Mouse (Mus musculus): ENCODE measurements at regions not wholly inside any gene's neighbourhood (a gene's known extent, or its start where the extent isn't known, plus 50 kb on each side); places are given as distances from the start of the nearest gene placed in this dataset.

DNA sequence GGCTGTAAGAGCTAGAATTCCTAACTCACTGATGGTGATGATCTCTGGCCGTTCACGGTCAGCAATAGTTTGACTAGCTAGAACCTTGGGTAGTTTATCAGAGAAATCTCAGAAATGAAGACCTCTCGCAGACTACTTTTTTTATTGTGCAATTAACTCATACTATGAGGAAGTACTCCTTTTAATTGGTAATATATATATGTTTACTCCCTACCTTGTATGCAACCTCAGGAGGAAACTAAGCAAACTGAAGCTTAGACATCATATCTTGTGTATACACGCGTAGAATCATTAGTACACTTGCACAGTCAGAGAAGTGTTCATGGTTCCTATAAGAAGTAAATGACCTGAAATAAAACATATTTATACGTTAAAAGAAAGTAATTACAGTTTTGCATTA is 157.2 kb downstream of the Gm11146 start:
- no peak for DNase-seq

DNA sequence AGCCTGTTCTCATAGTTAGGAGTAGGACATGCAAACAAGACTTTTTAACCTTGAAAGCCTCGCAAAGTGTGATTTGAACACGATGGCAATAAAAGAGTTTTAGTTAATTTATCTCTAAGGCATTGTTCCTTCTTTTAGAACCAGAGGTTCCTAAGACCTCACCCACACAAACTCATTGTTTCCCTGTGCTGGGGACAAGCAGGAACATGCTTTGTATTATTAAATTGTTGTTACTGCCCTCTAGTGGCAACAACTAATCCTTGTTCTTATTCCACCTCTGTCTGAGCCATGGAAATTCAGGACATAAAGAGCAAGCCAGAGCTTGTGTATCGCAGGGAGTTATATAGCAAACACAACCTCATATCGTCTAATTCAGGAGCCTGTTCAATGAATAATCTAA is 157.9 kb downstream of the Gm11146 start:
- DNase-seq, result peak; percentile 88

DNA sequence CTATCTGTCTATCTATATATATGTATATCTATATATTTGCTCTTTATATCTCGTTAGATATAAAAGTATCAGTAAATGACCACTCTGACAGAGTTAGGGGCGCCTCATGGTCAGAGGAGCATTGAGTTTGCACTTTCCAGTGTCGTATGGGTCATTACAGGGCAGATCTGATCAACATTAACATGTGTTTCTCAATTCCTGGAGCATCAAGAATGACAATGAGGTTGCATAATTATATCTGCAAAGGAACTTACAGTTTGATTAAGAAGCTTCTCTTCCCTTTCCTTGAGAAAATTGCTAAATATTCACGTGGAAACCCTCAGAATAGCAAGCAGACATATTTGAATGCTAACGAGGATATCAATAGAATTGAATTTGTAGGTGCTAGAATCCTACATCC is 158.6 kb downstream of the Gm11146 start:
- no peak for DNase-seq

DNA sequence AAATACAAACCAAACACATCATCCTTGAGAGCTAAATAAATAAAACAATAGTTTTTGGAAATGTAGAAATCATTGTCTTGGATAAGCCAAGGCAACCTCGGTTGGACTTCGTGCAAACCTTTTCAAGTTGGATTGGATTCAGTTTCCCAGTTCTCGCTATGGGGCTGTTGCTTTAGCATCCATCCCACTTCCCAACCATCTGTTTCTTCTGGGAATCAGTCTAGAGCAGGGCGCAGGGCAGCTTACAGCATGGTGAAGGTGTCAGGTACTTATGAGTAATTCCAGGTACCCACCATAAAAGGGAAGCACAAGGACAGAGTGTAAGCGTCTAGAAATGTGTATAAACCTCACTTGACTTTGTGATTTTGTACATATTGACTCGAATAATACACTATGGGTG is 159.0 kb downstream of the Gm11146 start:
- DNase-seq, result no peak

DNA sequence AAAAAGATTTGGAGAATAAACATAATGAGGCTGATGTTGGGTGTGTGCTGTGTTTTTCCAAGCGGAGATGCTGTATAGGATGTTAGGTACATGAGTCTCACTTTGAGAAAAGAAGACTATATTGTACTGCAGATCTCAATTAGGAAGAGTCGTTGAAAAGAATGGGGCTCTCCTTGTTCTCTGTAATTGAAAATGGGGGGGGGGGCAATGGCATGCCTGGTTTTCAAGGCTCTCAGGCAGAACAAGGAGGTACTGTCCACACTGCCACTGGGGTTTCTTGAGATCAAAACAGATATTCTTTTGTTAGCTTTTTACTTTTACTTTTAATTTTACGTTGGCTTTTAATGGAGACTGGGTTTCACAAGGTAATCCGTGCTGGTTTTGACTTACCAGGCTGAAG is 170.5 kb downstream of the Gm11146 start:
- DNase-seq, result no peak

DNA sequence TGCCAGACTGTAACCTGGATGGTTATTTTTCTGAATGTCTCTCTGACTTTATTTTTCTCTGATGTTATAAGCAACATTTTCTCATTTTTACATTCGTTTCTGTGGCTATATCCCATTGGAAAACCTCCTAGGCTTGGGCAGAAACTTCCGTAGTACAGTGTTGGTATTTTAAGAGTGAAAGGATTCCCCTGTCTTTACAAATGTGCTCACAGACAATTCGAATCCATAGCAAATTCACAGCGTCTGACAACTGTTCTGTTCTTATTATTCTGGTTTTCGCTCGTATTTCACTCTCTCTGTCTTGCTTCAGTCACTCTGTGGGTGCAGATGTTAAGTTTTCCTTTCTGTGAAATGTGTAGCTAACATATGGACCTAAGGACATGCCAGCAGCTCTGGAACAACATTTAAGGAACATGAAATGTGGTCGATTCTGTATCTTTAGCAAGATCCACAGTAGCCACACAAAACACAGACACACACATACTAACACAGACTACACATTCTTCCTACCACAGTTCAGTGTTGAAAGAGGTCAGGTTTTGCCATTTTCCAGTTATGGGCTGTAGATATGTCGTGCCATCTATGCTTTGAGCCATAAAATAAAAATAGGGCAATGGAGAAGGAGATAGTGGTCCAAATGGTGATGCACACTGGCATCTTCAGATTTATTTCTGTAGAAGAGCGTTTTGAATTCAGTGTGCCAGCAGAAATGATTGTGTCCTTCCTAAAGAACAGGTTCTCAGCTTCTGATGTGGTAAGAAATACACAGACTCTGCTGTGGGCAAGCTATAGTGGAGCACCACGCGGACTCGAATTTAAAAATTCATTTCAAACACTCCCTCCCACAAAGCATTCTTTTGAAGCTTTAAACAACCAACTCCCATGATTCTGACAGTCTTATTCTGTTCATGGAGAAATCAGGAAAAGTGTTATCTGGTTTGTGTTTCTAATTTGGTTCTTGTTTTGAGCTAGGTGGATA is 179.2 kb downstream of the Gm11146 start:
- DNase-seq, result no peak

DNA sequence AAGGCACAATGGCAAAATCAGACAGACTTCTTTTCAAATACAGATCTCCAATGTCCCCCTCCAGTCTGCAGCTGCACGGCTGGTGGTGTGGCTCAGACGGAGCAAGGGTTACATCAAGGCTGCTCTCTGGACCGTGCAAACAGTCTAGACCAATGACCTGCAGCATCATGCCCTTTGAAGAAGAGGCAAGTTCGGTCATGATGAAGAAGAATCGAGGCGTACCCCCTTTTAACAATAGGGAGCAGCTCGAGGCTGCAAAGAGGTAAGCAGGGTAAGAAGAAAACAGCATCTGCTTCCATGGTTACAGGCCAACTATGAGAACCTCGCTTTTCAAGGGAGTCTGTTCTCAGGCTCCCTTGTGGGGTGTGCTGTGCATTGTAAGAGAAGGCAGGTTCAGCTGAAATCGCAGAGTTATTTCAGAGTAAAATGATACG is 180.3 kb downstream of the Gm11146 start:
- DNase-seq, result peak; percentile 85

DNA sequence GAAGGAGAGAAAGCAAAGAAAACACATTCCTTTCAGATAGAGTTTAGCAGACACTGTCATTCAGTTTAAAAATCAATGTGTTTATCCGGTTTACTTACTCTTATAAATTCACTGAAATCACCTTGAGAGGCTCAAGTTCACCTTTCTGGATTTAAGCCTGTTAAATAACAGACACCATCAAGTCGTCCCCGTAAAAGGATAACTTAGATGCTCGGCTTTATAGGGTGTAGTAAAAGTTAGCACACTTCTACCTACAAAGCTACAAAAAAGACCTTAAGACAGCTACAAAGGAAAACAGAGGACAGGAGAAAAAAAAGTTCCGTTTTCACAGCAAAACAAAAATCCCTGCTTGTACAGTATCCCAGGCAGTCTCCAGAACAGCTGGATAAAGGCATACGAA is 180.9 kb downstream of the Gm11146 start:
- no peak for DNase-seq

DNA sequence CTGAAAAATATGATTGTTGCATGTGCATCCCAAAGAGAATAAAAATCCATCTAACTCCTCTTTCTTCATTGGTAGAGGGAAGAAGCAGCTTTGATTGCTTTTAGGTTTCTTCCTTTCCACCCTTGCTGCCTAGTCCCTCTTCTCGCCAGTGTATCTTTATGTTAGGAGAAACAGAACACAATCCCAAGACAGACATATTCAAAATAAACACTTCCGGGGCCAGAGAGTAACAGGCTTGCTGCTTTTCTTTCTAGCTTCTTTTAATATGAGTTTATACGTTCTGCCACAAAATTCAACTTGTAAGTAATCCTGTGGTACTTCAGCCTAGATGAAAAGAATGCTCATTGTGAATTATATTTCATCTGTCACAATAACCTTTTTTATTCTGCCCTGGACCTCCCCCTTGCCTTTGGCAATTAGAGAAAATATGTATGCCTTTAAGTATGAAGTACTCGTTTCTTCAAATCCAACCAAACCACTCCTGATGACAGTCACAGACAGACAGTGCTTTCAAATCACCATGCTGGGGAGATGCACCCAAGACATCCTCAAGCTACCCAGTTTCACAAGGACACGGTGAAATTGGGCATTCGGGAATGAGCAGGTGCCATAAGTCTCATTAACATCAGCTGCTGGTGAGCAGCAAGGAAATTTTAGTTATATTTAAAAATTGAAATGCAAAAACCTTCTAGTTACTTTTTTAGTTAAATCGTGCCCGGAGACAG is 181.6 kb downstream of the Gm11146 start:
- DNase-seq, result no peak

DNA sequence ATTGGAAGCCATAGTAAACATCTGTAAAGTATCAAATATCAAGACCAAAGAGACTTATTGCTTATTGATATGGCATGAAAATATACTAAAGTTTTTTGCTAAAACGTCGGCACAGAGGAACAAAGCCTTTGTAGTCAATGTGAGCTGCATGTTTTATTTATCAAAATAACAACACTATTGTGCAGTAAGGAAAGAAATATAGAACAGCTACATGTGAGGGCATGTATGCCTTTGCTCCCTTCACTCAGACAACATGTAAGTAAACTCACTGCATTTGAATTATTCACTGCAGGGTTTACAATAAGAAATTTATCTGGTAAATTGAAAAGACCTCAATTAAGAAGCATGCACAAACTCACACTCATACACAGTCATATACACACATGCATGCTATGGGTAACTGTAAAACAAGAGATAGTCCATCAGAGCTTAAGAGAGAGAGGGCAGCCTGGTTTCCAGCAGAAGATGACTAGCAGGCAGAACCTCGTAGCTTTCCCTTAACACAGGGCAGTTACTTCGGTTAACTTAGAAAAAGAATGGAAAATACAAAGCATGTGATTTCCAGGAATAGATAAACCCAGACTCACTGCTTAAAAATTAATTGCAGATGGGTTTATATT is 182.7 kb downstream of the Gm11146 start:
- DNase-seq, result no peak

DNA sequence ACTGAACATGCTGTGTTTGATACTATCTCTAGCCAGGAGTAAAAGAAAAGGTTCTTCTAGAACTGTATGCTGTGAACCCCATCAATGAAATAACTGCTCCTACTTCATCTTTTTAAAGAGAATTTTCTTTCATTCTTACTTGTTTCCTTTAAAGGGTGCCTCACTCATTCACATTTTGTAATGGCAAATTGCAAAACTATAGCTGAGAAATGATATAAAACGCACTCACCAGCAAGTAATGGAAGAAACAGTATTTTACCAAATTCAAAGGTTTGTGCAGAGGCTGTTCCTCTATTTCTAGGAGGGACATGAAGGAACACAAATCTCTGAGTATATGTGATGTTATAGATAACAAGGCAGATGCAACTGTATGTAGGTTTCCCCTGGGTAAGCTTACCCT is 183.4 kb downstream of the Gm11146 start:
- no peak for DNase-seq

DNA sequence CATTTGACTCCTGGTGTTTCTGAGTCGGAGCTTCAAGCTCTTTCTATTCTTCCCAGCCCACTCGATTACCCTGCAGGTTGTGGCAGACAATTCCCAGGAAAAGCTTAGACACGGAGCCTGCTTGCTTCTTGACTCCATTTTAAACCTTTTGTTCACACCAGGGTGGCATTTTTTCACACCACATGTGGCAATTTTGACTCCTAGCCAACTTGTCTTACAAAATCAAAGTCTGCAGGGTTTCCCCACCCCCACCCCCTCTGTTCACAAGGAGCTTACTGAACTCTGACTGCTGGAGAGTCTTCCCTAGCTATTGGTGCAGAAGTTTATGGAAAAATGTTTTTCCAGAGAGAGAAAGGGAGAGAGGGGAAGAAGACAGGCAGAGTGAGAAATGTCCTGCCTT is 184.1 kb downstream of the Gm11146 start:
- DNase-seq, result peak; percentile 82

DNA sequence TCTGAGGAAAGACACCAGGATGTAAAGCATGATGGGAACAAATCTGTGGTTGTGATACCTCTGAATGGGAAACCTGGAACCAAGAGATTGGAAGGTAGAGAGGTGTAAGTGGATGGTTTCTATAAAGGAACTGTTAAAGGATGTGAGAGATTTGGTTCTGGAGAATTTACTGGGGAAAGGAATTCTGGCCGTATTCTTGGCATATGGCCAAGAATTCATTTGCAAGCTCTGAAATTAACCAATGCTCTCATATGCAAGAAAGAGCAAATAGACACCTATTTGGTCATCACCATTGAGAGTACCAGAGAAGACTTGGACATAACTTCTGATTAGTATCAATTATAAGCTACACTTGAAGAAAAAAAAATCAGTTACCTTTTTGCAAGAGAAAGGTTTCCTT is 187.3 kb downstream of the Gm11146 start:
- DNase-seq, result no peak

DNA sequence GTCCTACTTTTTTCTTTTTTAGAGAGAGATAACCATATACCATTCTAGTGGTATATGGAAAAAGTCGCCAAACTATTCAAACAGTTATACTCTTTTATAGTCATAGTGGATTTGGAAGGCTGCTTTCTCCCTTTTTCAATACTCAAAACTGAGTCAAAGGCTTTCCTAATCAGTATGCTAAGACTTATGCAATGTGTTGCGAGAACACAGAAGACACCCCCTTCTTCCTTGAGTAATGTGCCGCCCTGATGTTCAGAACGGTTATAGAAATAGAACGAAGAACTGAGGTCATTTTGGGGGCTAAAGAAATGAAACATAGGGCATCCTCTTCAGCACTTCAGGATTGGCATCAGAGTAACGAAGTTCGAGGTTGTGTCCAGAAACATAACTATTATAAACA is 192.7 kb downstream of the Gm11146 start:
- DNase-seq, result no peak

DNA sequence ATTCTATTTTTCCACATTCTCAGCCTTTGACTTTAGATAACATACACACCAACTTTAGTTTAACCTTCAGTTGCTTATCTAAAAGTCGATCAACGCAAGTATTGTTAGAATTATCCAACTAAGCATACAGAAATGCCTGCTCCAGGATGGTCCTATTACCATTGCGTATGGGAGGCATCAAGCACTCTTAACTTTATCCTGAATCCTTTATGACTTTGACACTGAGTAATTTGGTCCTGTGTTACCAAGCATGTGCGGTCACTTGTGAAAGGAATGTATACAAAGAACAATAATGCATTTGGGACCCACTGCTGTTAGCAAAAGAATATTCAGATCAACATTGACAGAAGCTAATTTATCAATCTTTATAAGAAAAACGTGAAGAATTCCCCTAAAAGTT is 194.9 kb downstream of the Gm11146 start:
- DNase-seq, result peak; percentile 43

DNA sequence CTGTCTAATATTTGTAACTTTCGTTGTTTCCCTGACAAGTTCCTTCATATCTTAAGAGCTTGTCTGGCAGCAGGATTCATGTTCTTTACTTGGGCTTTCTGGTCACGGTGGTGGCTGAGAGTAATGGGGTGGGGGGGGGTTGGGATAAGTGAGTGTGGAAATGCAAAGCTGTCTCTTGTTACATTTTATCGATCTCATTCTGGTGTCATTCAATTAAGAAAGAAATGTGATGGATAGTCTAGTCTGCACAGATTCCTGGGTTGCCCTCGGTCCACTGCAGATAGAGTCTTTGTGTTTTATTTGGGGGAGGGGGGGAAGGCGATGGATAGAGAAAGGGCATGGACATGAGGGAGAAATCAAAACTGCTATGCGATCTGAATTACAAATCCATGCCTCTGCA is 196.0 kb downstream of the Gm11146 start:
- peak; percentile 63 for DNase-seq

DNA sequence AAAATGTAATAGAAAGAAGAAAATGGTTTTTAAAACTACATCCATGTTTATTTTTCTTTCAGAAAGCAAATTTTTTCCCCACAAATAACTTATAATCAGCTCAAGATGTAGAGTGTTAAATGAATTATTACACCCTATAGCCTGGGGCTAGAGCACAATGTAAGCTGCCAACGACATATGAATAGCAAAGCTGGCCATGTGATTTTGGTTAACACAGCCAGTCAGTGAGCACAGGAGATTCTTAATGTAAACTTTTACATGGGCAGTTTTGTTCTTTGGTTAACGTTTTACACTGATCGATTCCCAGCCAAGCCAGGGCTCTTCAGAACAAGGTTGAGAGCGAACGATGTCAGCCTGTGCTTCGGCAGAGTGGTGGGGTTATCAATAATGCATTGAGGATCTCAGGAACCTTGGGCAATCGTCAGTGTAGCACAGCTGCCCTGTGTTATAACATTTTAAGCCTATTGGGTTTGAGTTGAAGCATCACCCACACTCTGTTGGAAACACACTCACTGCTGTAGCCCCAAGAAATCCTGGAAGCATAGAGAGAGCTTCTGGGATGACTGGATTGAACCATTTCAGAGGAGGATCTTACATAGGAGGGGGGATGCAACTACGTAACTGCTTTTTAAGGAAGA is 196.6 kb downstream of the Gm11146 start:
- peak; percentile 55 for DNase-seq

DNA sequence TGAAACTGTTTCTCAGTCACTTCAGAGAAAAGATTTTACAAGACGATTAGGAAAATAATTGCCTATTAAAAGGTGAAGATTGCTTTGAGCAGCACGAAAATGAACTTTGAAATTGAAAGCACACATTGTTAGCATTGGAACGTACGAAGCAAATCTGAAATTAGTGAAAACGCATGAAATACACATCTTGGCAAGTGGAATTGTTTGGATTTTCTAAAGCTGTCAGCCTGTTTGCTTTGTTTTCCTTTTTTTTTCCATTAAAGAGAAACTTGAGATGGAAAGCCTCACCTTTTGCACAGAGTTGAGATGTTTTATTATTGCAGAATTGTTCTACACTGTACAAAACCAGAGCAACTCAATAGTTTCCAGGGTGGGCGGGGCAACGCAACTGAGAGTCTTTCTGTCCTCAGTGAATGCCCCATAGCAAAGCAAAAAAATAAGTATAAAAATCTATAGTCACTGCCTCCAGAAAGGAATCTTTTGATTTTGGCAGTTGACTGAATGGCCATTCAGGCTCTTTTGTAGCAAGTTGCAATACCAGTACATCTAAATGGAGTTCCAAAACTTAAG is 199.1 kb downstream of the Gm11146 start:
- no peak for DNase-seq

DNA sequence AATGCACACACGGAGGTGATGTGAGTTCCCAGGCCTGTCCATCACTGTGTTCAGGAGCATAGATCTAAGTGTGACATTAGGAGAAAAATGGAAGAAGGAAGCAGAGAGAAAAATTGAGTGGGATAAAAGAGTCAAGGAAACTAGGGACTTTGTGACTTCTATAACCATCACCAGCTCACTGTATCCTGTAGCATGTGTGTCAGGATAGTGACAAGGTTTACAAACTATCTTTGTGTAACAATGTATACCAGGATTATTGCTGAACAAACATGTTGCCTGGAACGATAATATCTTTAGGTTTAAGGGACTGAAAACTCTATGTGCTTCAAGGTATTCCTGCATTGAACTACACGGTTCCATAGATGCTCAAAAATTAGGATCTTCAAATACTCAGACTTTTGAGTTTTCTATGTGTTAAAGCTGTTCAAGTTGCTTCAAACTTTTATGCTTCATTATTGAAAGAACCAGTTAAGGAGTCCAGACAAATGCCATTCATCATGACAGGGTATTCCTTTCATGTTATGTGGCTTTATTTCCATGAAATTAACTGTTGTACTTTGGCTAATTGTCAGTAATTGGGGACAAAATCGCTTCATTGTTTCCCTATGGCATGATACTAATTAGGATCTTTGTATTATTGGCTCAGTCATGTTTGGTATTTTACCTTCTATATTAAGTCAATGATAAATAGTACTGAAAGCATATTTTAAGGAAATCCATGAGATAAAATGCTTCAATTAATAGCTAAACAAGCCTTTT is 200.5 kb downstream of the Gm11146 start:
- DNase-seq, result no peak

DNA sequence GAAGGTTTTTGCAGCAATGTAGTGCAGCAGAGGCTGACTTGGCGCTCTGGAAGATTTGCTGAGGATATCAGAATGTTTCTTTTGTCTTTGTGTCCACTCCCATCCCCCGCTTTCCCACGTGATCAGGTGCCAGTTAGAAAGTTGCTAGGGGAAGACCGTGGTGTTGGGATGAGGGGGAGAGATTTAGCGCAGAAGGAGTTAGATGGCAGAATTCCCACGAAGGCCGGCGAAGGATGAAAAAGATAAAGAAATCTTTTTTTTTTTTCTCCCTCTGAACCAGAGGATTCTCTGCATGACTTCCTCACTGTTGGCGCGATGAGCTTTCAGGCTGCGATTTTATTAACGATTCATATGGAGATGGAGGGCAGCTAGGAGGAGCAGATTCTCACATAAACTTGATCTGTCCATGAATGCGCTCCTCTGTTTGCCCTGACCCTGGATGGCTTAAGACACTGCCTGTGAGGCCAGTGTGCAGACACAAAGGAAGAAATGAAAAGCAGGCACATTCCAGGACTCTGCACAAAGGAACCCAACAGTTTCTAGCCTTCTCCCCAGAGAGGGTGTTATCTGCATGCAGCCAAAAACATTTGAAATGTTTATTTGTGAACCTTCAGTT is 201.5 kb downstream of the Gm11146 start:
- DNase-seq, result peak; percentile 88

DNA sequence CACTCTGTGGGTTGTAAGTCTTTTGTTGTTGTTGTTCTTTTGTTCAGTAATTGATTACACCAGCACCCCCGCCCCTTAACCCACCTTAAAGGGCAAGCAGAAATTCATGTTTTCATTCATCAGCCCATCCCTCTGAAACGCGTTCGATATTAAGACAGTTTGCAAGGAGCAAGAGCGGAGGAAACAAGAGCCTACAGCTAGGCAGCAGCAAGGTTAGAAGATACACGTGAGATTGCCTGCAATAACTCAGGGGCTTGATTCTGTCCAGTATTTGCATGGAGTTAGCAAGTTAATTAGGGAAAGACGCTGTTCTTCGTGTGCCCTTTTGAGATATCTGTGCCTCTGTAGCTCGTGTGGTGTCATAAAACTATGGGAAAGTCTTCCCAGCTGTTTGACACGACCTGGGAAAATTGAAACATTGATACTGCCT is 202.0 kb downstream of the Gm11146 start:
- DNase-seq, result peak; percentile 57
